Mouse (Mus musculus): ENCODE measurements at regions not wholly inside any gene's neighbourhood (a gene's known extent, or its start where the extent isn't known, plus 50 kb on each side); places are given as distances from the start of the nearest gene placed in this dataset.

GRCm38 (mm10) chr2:79059944-79060238 lies 192.0 kb downstream of the Ube2e3 start:
- WGBS = 71% methylated on average over 4 of the region's 4 CpGs
- Histone ChIP-seq H3K27ac (ENCODE audit: insufficient read depth, low read depth, low read length) (no peak overlapping the region), H3K36me3 (ENCODE audit: control insufficient read depth, insufficient read depth, low read length) (no peaks in the 10 kb centered on the region), H3K4me3 (ENCODE audit: low read depth, low read length) (no peak overlapping the region), H3K4me1 (ENCODE audit: control insufficient read depth, insufficient read depth, insufficient read length, low read length) (peaks cover 2% of the 10 kb centered on the region; the same call in 1 of the 2 replicates), H3K27me3 (ENCODE audit: control insufficient read depth, insufficient read depth, low read length) (no peaks in the 10 kb centered on the region)
- TF ChIP-seq POLR2A (IDR thresholded peaks at IDR 0.05; ENCODE audit: low read depth, low read length) = no peak
- no peak for TF ChIP-seq CTCF (IDR thresholded peaks at IDR 0.05; ENCODE audit: extremely low read depth, insufficient read length, insufficient replicate concordance, low read depth, low read length)

GRCm38 (mm10) chr2:79060320-79060719 lies 192.4 kb downstream of the Ube2e3 start:
- H3K4me1 ChIP-seq (ENCODE audit: control insufficient read depth, insufficient read depth, insufficient read length, low read length) = peaks cover 2% of the 10 kb centered on the region; the same call in 1 of the 2 replicates
- TF ChIP-seq CTCF (IDR thresholded peaks at IDR 0.05; ENCODE audit: extremely low read depth, insufficient read length, insufficient replicate concordance, low read depth, low read length) (no peak), POLR2A (IDR thresholded peaks at IDR 0.05; ENCODE audit: low read depth, low read length) (no peak)
- H3K4me3 ChIP-seq (ENCODE audit: low read depth, low read length) = no peak overlapping the region
- no peak overlapping the region for H3K27ac ChIP-seq (ENCODE audit: insufficient read depth, low read depth, low read length)
- H3K27me3 ChIP-seq (ENCODE audit: control insufficient read depth, insufficient read depth, low read length) = no peaks in the 10 kb centered on the region
- WGBS = 81% methylated on average over 7 of the region's 7 CpGs
- no peaks in the 10 kb centered on the region for H3K36me3 ChIP-seq (ENCODE audit: control insufficient read depth, insufficient read depth, low read length)

GRCm38 (mm10) chr2:79061645-79062044 lies 193.6 kb upstream of the Itga4 start:
- Histone ChIP-seq H3K27me3 (ENCODE audit: control insufficient read depth, insufficient read depth, low read length) (no peaks in the 10 kb centered on the region), H3K27ac (ENCODE audit: insufficient read depth, low read depth, low read length) (no peak overlapping the region), H3K36me3 (ENCODE audit: control insufficient read depth, insufficient read depth, low read length) (no peaks in the 10 kb centered on the region), H3K4me3 (ENCODE audit: low read depth, low read length) (no peak overlapping the region), H3K4me1 (ENCODE audit: control insufficient read depth, insufficient read depth, insufficient read length, low read length) (peaks cover 2% of the 10 kb centered on the region; the same call in 1 of the 2 replicates)
- TF ChIP-seq POLR2A (IDR thresholded peaks at IDR 0.05; ENCODE audit: low read depth, low read length) = no peak
- no peak for TF ChIP-seq CTCF (IDR thresholded peaks at IDR 0.05; ENCODE audit: extremely low read depth, insufficient read length, insufficient replicate concordance, low read depth, low read length)
- 83% methylated on average over 4 of the region's 4 CpGs for WGBS

GRCm38 (mm10) chr2:79062196-79062636 lies 193.0 kb upstream of the Itga4 start:
- no peak for TF ChIP-seq POLR2A (IDR thresholded peaks at IDR 0.05; ENCODE audit: low read depth, low read length)
- no peak for TF ChIP-seq CTCF (IDR thresholded peaks at IDR 0.05; ENCODE audit: extremely low read depth, insufficient read length, insufficient replicate concordance, low read depth, low read length)
- WGBS = 74% methylated on average over 6 of the region's 6 CpGs
- Histone ChIP-seq H3K4me3 (ENCODE audit: low read depth, low read length) (no peak overlapping the region), H3K4me1 (ENCODE audit: control insufficient read depth, insufficient read depth, insufficient read length, low read length) (peaks cover 2% of the 10 kb centered on the region; the same call in 1 of the 2 replicates), H3K27me3 (ENCODE audit: control insufficient read depth, insufficient read depth, low read length) (no peaks in the 10 kb centered on the region), H3K36me3 (ENCODE audit: control insufficient read depth, insufficient read depth, low read length) (no peaks in the 10 kb centered on the region), H3K27ac (ENCODE audit: insufficient read depth, low read depth, low read length) (no peak overlapping the region)

- no peak overlapping the region for H3K27ac ChIP-seq (ENCODE audit: insufficient read depth, low read depth, low read length)
- no peaks in the 10 kb centered on the region for H3K27me3 ChIP-seq (ENCODE audit: control insufficient read depth, insufficient read depth, low read length)
- H3K36me3 ChIP-seq (ENCODE audit: control insufficient read depth, insufficient read depth, low read length) = no peaks in the 10 kb centered on the region
- H3K4me3 ChIP-seq (ENCODE audit: low read depth, low read length) = no peak overlapping the region
- 75% methylated on average over 2 of the region's 2 CpGs for WGBS
- TF ChIP-seq CTCF (IDR thresholded peaks at IDR 0.05; ENCODE audit: extremely low read depth, insufficient read length, insufficient replicate concordance, low read depth, low read length) (no peak), POLR2A (IDR thresholded peaks at IDR 0.05; ENCODE audit: low read depth, low read length) (no peak)
- peaks cover 2% of the 10 kb centered on the region; the same call in 1 of the 2 replicates for H3K4me1 ChIP-seq (ENCODE audit: control insufficient read depth, insufficient read depth, insufficient read length, low read length)
Measured at GRCm38 (mm10) chr2:79063641-79064040, 191.6 kb upstream of the Itga4 start.

- WGBS = 79% methylated on average over 1 of the region's 1 CpGs
- no peaks in the 10 kb centered on the region for H3K4me1 ChIP-seq (ENCODE audit: control insufficient read depth, insufficient read depth, insufficient read length, low read length)
- no peak for TF ChIP-seq POLR2A (IDR thresholded peaks at IDR 0.05; ENCODE audit: low read depth, low read length)
- TF ChIP-seq CTCF (IDR thresholded peaks at IDR 0.05; ENCODE audit: extremely low read depth, insufficient read length, insufficient replicate concordance, low read depth, low read length) = no peak
Measured at GRCm38 (mm10) chr2:79065321-79065720, 189.9 kb upstream of the Itga4 start.

GRCm38 (mm10) chr2:79076115-79076514 lies 179.1 kb upstream of the Itga4 start:
- H3K4me3 ChIP-seq (ENCODE audit: low read depth, low read length) = no peak overlapping the region
- WGBS = 50% methylated on average over 2 of the region's 2 CpGs
- H3K4me1 ChIP-seq (ENCODE audit: control insufficient read depth, insufficient read depth, insufficient read length, low read length) = no peaks in the 10 kb centered on the region
- H3K27ac ChIP-seq (ENCODE audit: insufficient read depth, low read depth, low read length) = no peak overlapping the region
- H3K36me3 ChIP-seq (ENCODE audit: control insufficient read depth, insufficient read depth, low read length) = no peaks in the 10 kb centered on the region
- no peak for TF ChIP-seq CTCF (IDR thresholded peaks at IDR 0.05; ENCODE audit: extremely low read depth, insufficient read length, insufficient replicate concordance, low read depth, low read length)
- TF ChIP-seq POLR2A (IDR thresholded peaks at IDR 0.05; ENCODE audit: low read depth, low read length) = no peak
- H3K27me3 ChIP-seq (ENCODE audit: control insufficient read depth, insufficient read depth, low read length) = no peaks in the 10 kb centered on the region

More at GRCm38 (mm10) chr2:79065321-79065720, 189.9 kb upstream of the Itga4 start:
- Histone ChIP-seq H3K36me3 (ENCODE audit: control insufficient read depth, insufficient read depth, low read length) (no peaks in the 10 kb centered on the region), H3K27me3 (ENCODE audit: control insufficient read depth, insufficient read depth, low read length) (no peaks in the 10 kb centered on the region), H3K27ac (ENCODE audit: insufficient read depth, low read depth, low read length) (no peak overlapping the region), H3K4me3 (ENCODE audit: low read depth, low read length) (no peak overlapping the region)

Data from small intestine, adult 2 months (tissue).